Mouse (Mus musculus): ENCODE data around the gene Actl7a. TPM values are rescaled to one million over a fixed set of nuclear protein-coding genes. Genes with fewer than 3 reads are reported as not detected.

The Actl7a gene
- total RNA-seq, 2 experiments from 2014 or later: not detected

DNA sequence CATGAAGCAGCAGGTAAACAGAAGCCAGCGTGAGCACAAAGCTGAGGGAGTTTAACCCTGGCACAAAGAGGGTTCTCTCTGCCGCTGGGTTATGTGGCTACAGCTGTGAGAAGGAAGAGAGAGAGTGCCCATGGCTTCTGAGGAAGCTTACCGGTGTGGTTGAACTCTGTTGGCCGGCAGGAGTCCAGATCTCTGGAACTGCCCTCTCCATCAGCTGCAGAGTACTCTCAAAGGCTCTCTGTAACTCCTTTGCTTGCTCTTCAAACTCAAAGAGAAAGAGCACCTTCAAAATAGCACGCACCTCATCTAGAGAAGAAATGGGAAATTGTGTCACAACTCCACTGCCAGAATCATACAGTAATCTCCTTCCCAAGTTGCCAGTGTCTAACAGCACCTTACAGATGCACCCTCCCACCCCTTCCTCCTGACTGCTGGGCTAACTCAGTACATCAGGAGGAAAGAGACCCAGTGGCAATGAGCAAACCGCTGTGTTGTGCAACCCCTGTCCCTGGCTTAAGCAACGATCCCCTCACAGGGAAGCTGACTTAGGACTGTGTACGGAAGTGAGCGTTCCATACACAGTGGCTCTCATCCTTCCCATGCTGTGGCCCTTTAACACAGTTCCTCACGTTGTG lies 13.9 kb downstream of the Actl7a start:
- intact Hi-C loops (cut with DNase I): no loop called here
- DNase-seq: no peak

GRCm38 (mm10) chr4:56757693-56758092 lies 14.5 kb downstream of the Actl7a start:
- no peak for DNase-seq
- intact Hi-C loops (cut with DNase I): no loop called here

GRCm38 (mm10) chr4:56767861-56768284 lies 24.7 kb downstream of the Actl7a start:
- intact Hi-C loops (cut with DNase I): no loop called here
- DNase-seq: no peak

- intact Hi-C loops (cut with DNase I): no loop called here
- no peak for DNase-seq
Measured at GRCm38 (mm10) chr4:56768913-56769312, 25.7 kb downstream of the Actl7a start.

DNA sequence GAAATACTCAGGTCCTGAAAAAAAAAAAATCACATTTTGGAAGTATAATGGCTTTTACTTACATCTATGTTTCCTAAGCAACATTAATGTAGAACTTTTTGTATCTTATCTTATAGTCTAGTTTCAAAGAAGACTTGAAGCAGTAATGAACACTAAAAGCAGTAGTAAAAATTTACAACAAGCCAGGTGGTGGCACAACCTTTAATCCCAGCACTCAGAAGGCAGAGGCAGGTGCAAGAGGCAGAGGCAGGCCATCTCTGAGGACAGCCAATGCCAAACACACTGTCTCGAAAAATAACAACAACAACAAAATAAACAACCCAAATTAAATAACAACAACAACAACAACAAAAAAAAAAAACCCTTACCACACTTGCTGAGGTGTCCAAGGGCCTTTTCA lies 27.9 kb downstream of the Actl7a start:
- intact Hi-C loops (cut with DNase I): no loop called here
- no peak for DNase-seq

DNA sequence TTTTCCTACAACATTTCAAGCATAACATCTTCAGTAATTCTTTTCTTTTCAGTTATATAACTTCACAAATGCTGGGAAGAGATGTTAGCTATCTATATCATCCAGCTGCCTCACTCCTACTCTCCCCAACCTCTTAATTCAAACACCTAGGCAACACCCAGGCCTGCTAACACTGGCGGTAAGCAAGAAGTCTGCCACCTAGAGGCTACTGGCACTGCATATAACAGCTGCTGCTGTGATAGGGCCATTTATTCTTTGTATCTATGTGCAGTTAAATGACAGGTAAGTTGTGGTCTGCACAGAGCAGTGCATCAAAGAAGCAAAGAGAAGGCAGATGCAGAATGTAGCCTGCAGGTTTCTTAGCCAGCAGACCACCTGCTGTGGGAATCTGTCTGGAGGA lies 48.2 kb downstream of the Actl7a start:
- no peak for DNase-seq
- intact Hi-C loops (cut with DNase I): no loop called here

Other genes starting within 250 kb of the Actl7a start
- not detected for gene Gm26657, start 3.3 kb upstream of the Actl7a start, total RNA-seq (2021)
- not detected for gene Actl7b, start 2.0 kb upstream of the Actl7a start, total RNA-seq (2021)
- 100 to 1,000 TPM; 102 to 104 TPM for gene Elp1, start 58.9 kb downstream of the Actl7a start, total RNA-seq (2021)
- gene Fam206a, start 58.9 kb downstream of the Actl7a start, total RNA-seq (2021): 10 to 100 TPM; 17.7 to 18.3 TPM
- gene Ctnnal1, start 121.8 kb downstream of the Actl7a start, total RNA-seq (2021): 10 to 100 TPM; 18.5 to 20.4 TPM
- 10 to 100 TPM; 33.0 to 33.1 TPM for gene Tmem245, start 204.0 kb downstream of the Actl7a start, total RNA-seq (2021)
- 10 to 100 TPM; 58.8 to 61.8 TPM for gene Frrs1l, start 247.0 kb downstream of the Actl7a start, total RNA-seq (2021)

Data from left cerebral cortex, postnatal 4 days (tissue).